Mouse (Mus musculus) C2C12 (cell line): ENCODE results near the gene Cpsf4l. TPM values are rescaled to one million over a fixed set of nuclear protein-coding genes. Genes with fewer than 3 reads are reported as not detected.

ENCODE experiments used
- H3K27me3 ChIP-seq: one replicate; pipeline ENCODE4 v1.6.1; 2011; ENCODE audit not compliant: control insufficient read depth, insufficient read depth, insufficient read length
- H3K36me3 ChIP-seq: one replicate; pipeline ENCODE4 v1.6.1; 2011; ENCODE audit not compliant: control insufficient read depth, insufficient read depth
- H3K4me3 ChIP-seq: one replicate; pipeline ENCODE4 v1.5.1; 2011; ENCODE audit warnings: mild to moderate bottlenecking, control low read depth; ENCODE audit not compliant: poor library complexity, insufficient read depth, severe bottlenecking
- H3K79me2 ChIP-seq: one replicate; pipeline ENCODE4 v1.6.1; 2011; ENCODE audit not compliant: control insufficient read depth, insufficient read depth
- H3K79me3 ChIP-seq: one replicate; pipeline ENCODE4 v1.6.1; 2011; ENCODE audit warnings: low read depth, control low read depth
- H3ac ChIP-seq: one replicate; pipeline ENCODE3; 2011; ENCODE audit warnings: low read depth; ENCODE audit not compliant: control insufficient read depth, insufficient read length
- CEBPB ChIP-seq: IDR thresholded peaks from one replicate; pipeline ENCODE4 v1.6.1; 2011; ENCODE audit warnings: low read depth, mild to moderate bottlenecking, control low read depth, moderate library complexity
- CTCF ChIP-seq: IDR thresholded peaks from one replicate; pipeline ENCODE4 v1.5.1; 2011; ENCODE audit not compliant: control insufficient read depth, insufficient read depth, insufficient read length
- FOSL1 ChIP-seq: IDR thresholded peaks from one replicate; pipeline ENCODE4 v1.8.0; 2011; ENCODE audit warnings: mild to moderate bottlenecking, low read length; ENCODE audit not compliant: poor library complexity, insufficient read depth, severe bottlenecking
- MAX ChIP-seq: IDR thresholded peaks from one replicate; pipeline ENCODE4 v1.6.1; 2011; ENCODE audit warnings: mild to moderate bottlenecking, control low read depth
- MYOD1 ChIP-seq: IDR thresholded peaks from one replicate; pipeline ENCODE4 v1.6.1; 2011; ENCODE audit warnings: low read depth; ENCODE audit not compliant: control insufficient read depth, insufficient read length
- MYOG ChIP-seq: IDR thresholded peaks from one replicate; pipeline ENCODE4 v1.6.1; 2011; ENCODE audit not compliant: control insufficient read depth, insufficient read length; ENCODE audit errors: extremely low read depth
- USF1 ChIP-seq: IDR thresholded peaks from one replicate; pipeline ENCODE4 v1.6.1; 2011; ENCODE audit warnings: low read depth, mild to moderate bottlenecking, control low read depth, moderate library complexity
- polyA plus RNA-seq: library from polyadenylated mRNA; unstranded; fragments of >200 nt; fragmentation: generic; extraction: Trizol; gene quantifications from one replicate; pipeline ENCODE4 v1.2.1, GENCODE M21; 2012; ENCODE audit warnings: missing spikeins

Cpsf4l gene
- polyA plus RNA-seq, 1 experiment = not detected

DNA sequence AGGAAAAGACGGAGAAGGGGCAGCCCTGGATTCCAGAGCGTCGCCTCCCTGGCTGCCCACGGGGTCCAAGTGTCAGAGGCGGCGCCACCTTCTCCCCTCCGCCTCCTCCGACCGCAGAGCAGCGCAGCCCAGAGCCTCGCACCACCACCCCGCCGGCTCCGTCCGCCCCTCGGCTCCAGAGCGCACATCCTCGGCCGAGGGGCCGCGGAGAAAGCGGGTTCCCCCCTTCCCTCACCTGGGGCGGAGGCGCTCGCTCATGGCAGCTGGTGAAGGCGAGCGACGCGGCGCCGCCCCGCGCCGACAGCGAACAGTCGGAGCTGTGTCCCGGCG lies 26.2 kb downstream of the Cpsf4l start:
- TF ChIP-seq MAX = no peak
- TF ChIP-seq CTCF = no peak

DNA sequence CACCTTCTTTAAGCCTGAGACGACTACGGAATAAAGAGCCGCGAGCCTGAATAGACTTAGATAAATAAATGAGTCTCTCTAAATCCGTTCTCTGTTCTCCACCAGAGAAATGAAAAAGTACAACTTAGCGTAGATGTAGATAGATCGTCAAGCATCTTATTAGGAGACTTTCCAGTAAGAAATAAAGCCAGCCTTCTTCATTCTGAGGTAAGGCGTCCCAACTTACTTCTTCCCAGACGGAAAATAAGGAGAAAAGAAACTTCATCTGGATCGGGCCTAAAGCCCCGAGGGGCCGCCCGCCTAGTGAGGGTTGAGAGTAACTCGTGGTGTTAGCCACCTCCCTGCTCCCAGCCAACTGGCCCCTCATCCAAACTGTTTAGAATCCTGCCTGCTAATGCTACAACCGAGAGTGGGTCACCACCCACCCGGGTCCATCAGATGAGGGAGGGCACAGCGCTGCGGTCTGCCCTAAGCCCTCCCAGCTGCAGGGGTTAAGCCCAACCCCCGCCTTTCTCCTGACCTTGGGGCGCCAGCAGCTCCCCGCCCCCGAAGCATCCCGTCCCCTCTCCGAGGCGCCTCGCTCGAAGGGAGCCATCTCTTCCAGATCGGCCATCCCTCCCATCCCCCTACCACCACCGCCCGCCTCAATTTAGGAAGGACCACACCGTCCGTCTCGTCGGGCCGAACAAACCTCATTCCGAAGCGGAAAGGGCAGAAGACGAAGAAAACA lies 26.8 kb downstream of the Cpsf4l start:
- H3ac ChIP-seq = peak overlapping the region; percentile 97
- peaks cover 23% of the 10 kb centered on the region for H3K36me3 ChIP-seq
- TF ChIP-seq FOSL1 = no peak
- TF ChIP-seq CEBPB = no peak
- TF ChIP-seq MAX = no peak
- no peak for TF ChIP-seq MYOD1
- TF ChIP-seq CTCF = no peak
- TF ChIP-seq MYOG = no peak
- no peak for TF ChIP-seq USF1
- H3K4me3 ChIP-seq = peak overlapping the region; percentile 98
- H3K79me3 ChIP-seq = peaks cover 76% of the 10 kb centered on the region
- peaks cover 88% of the 10 kb centered on the region for H3K79me2 ChIP-seq
- no peaks in the 10 kb centered on the region for H3K27me3 ChIP-seq

More for the DNA sequence above, 26.2 kb downstream of the Cpsf4l start:
- Histone ChIP-seq H3ac (peak overlapping the region; percentile 97), H3K4me3 (peak overlapping the region; percentile 98), H3K36me3 (peaks cover 28% of the 10 kb centered on the region), H3K79me3 (peaks cover 71% of the 10 kb centered on the region), H3K27me3 (no peaks in the 10 kb centered on the region), H3K79me2 (peaks cover 83% of the 10 kb centered on the region)

DNA sequence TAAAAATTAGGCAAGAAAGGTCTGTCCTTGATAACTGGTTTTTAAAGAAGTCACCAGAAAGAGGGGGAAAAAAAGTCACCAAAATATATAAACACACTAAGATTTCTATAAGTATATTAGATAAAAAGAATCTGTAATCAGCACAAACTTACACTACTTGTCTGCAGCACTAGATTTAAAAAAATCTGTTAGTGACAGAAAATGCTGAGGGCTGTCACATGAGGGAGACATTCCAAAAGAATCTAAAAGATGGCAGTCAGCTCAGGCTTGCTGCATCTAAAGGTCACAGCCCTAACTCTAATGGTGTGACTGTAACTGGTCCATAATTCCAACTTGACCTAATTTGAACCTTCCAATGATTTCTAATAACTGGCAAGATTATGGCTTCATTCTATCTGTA lies 27.8 kb downstream of the Cpsf4l start:
- peaks cover 13% of the 10 kb centered on the region for H3K36me3 ChIP-seq
- no peak overlapping the region for H3K4me3 ChIP-seq
- H3K27me3 ChIP-seq = no peaks in the 10 kb centered on the region
- H3K79me2 ChIP-seq = peaks cover 95% of the 10 kb centered on the region
- H3ac ChIP-seq = no peak overlapping the region
- TF ChIP-seq CEBPB (no peak), MYOD1 (no peak), CTCF (no peak), MYOG (no peak), USF1 (no peak), FOSL1 (no peak), MAX (no peak)
- H3K79me3 ChIP-seq = peaks cover 82% of the 10 kb centered on the region

DNA sequence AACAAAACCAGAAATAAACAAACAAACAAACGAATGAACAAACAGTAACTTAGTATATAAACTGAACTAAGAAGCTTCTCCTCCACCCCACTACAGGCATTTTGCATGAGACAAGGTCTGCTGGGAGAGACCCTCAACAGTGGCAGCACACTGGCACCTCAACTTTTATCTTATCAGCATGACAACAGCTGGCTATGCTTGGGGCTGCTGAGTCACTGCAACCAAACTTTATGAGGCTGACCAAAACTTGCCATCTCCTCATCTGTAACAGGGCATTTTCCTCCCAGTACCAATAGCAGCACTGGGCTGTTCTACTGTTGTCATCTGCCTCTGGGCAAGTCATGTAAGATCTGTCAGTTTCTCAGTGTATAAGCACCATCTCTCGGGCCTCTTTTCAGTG lies 28.9 kb downstream of the Cpsf4l start:
- TF ChIP-seq CEBPB = no peak
- TF ChIP-seq MYOD1 = peak; percentile 87
- TF ChIP-seq CTCF = no peak
- TF ChIP-seq FOSL1 = no peak
- no peaks in the 10 kb centered on the region for H3K27me3 ChIP-seq

DNA sequence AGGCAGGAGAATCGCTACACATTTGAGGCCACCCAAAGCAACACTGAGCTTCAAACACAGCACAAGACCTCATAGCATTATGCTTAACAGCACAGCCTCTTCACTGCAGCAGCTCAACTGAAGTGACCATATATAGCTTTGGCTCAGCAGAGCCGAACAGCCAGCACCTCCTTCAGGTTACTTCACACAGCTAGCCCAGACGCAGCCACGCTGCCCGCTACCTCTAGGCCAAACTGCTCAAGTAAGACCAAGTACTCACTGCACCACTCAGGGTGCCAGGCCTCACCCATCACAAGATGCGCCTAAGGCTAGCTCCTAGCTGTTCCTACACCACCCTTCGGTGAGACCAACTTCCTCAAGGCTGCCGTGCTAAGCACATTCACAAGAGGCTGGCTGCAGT lies 31.4 kb downstream of the Cpsf4l start:
- Histone ChIP-seq H3K4me3 (no peak overlapping the region), H3K79me2 (peaks cover 100% of the 10 kb centered on the region), H3ac (no peak overlapping the region), H3K27me3 (no peaks in the 10 kb centered on the region), H3K79me3 (peaks cover 94% of the 10 kb centered on the region), H3K36me3 (peaks cover 41% of the 10 kb centered on the region)
- no peak for TF ChIP-seq MAX
- no peak for TF ChIP-seq FOSL1
- TF ChIP-seq USF1 = no peak
- TF ChIP-seq CEBPB = no peak
- no peak for TF ChIP-seq CTCF
- no peak for TF ChIP-seq MYOG
- TF ChIP-seq MYOD1 = no peak

More for the DNA sequence above, 28.9 kb downstream of the Cpsf4l start:
- Histone ChIP-seq H3K79me3 (peaks cover 87% of the 10 kb centered on the region), H3K36me3 (peaks cover 21% of the 10 kb centered on the region), H3ac (no peak overlapping the region), H3K79me2 (peaks cover 95% of the 10 kb centered on the region), H3K4me3 (no peak overlapping the region)

DNA sequence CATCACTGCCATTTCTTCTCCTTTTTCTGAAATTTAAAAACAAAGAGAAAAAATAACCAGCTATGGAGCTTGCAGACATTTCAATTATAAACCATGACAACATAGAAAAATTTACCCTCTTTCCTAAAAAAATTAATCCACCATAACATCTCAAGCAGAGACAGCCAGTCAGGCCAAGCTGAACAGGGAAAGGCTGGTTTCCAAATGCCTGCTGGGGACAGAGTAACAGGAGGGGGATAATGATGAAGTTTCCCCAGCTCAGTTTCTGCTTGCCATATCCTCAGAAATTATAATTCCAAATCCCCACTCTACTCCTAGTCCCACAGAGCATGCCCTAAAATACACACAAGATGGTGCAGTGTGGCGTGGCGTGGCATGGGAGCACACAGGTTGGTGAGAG lies 32.4 kb downstream of the Cpsf4l start:
- Histone ChIP-seq H3K79me2 (peaks cover 100% of the 10 kb centered on the region), H3K27me3 (no peaks in the 10 kb centered on the region), H3K4me3 (no peak overlapping the region), H3ac (no peak overlapping the region), H3K79me3 (peaks cover 89% of the 10 kb centered on the region), H3K36me3 (peaks cover 49% of the 10 kb centered on the region)
- no peak for TF ChIP-seq MAX
- no peak for TF ChIP-seq FOSL1
- no peak for TF ChIP-seq CTCF
- TF ChIP-seq USF1 = no peak
- no peak for TF ChIP-seq CEBPB
- TF ChIP-seq MYOG = no peak
